Mouse (Mus musculus) liver, adult 2 months (tissue): ENCODE data around the gene Slc22a15.

ENCODE experiments used
- CTCF ChIP-seq: fragments of 200-500 bp; IDR thresholded peaks from 2 replicates; pipeline ENCODE4 v1.5.1; 2011; ENCODE audit warnings: low read depth, low read length, control low read depth
- POLR2A ChIP-seq: fragments of 200-500 bp; IDR thresholded peaks from 2 replicates; pipeline ENCODE4 v1.6.1; 2011; ENCODE audit warnings: low read length, control low read depth; ENCODE audit not compliant: insufficient read depth; ENCODE audit errors: extremely low read depth

- TF ChIP-seq CTCF = no peak
- TF ChIP-seq POLR2A = no peak
Observed at GRCm38 (mm10) chr3:101945257-101945656, 21.0 kb upstream of the Slc22a15 start.
